Mouse (Mus musculus): ENCODE data around the gene Ndrg3. TPM values are rescaled to one million over a fixed set of nuclear protein-coding genes. Genes with fewer than 3 reads are reported as not detected.

Gene Ndrg3
- polyA plus RNA-seq (2015; fragmentation: Nextera tagmentation; extraction: Ambion mirVana): 43.2 and 49.7 TPM in 2 replicates

DNA sequence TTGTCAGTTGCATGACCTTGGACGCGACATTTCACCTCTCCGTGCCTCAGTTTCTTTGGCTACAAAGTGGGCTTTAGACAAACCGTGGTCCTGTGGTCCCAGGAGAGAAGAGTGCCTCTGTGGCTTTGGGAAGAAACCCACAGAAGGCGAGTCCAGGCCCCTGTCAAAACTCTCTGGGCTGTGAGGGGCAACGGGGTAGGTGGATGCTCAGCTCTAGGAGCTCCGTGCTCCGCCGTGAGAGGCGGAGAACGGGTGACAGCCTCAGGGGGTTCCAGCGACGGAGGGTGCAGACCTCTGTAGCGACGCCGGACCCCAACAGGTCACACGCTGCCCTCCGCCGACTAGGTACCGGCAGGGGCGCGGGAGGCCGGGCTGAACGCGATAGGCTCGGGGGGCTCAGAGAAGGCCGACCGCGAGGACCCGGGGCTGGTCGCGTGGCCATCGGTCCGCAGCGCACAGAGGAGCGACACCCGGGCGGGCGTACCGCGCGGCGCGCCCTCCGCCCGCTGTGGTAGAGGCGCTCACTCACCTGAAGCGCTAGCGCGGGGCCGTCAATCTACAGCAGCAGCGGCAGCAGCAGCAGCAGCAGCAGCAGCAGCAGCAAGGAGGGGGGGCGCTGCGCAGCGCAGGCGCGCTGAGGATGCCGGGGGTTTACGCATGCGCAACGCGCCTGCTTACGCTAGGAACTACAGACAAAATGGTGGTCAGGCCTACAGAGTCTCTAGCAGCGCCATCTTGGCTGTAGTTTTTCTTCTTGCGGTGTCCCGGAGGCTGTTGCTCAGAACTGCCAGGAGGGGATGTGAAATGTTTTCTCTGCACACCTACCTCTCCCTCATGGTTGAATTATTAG lies at the start of gene Ndrg3:
Ndrg3 (minus strand) TSS at position 587 of the 850 bp plus-strand sequence.
- ATAC-seq (ENCODE audit: borderline replicate concordance, extremely low read depth, low FRiP score, low TSS enrichment): peak; percentile 97

DNA sequence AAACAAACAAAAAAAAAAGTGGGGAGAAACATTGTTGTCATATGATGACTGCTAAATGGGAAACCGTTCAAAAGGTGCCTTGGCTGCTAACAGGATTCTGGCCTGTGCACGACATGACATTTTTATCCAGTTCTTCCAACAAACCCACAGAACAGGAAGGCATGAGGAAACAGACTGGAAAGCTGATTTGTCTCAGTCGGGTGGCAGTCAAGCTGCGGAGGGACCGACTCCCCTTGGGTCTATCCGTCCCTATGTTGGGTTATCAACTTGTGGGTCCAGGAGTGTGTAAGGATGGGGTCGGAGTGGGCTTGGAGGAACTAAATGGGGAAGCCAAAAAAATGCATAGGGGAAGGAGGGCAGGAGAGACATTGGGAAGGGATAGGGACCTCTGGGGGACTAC lies 49.6 kb upstream of the Ndrg3 start:
- 74% methylated on average over 7 of the region's 7 CpGs for WGBS
- Histone ChIP-seq H3K36me3 (peaks cover 81% of the 10 kb centered on the region), H3K4me1 (peaks cover 11% of the 10 kb centered on the region), H3K27me3 (no peaks in the 10 kb centered on the region), H3K9ac (no peak overlapping the region), H3K4me2 (no peak overlapping the region), H3K4me3 (no peak overlapping the region), H3K27ac (no peak overlapping the region), H3K9me3 (no peaks in the 10 kb centered on the region)
- no peak for ATAC-seq (ENCODE audit: borderline replicate concordance, extremely low read depth, low FRiP score, low TSS enrichment)

More for the DNA sequence above, at the start of gene Ndrg3:
- Histone ChIP-seq H3K4me2 (peak within 1 kb of the TSS; percentile 94), H3K36me3 (peaks cover 27% of the 10 kb centered on the region), H3K4me3 (peak within 1 kb of the TSS; percentile 97), H3K9me3 (no peaks in the 10 kb centered on the region), H3K27me3 (no peaks in the 10 kb centered on the region), H3K9ac (peak within 1 kb of the TSS; percentile 93), H3K27ac (peak within 1 kb of the TSS; percentile 70), H3K4me1 (peaks cover 21% of the 10 kb centered on the region)
- WGBS: under 1% methylated on average over 66 of the region's 66 CpGs

DNA sequence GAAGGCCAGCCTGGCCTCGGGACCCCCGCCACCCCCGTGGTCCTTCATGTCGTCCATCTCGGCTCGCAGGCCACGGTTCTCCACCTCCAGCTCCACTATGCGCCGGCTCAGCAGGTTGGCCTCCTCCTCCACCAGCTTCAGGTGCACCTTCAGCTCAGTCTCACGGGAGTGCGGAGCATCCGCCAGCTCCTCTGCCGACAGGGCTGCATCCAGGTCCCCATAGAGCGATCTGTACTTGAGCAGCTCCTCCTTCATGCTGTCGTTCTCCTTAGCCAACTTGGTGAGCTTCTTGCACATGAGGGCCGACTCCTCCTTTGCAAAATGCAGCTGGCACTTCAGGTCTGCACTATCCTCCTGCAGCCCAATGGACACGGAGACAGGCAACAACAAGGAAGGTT lies 48.8 kb upstream of the Ndrg3 start:
- Histone ChIP-seq H3K9me3 (no peaks in the 10 kb centered on the region), H3K27me3 (no peaks in the 10 kb centered on the region), H3K4me2 (no peak overlapping the region), H3K36me3 (peaks cover 77% of the 10 kb centered on the region), H3K9ac (no peak overlapping the region), H3K4me1 (peaks cover 11% of the 10 kb centered on the region), H3K4me3 (no peak overlapping the region), H3K27ac (peak overlapping the region; percentile 62)
- WGBS: 72% methylated on average over 17 of the region's 17 CpGs
- 0 out of 2 replicates have a peak, but pooled peaks have one; percentile 5 for ATAC-seq (ENCODE audit: borderline replicate concordance, extremely low read depth, low FRiP score, low TSS enrichment)

DNA sequence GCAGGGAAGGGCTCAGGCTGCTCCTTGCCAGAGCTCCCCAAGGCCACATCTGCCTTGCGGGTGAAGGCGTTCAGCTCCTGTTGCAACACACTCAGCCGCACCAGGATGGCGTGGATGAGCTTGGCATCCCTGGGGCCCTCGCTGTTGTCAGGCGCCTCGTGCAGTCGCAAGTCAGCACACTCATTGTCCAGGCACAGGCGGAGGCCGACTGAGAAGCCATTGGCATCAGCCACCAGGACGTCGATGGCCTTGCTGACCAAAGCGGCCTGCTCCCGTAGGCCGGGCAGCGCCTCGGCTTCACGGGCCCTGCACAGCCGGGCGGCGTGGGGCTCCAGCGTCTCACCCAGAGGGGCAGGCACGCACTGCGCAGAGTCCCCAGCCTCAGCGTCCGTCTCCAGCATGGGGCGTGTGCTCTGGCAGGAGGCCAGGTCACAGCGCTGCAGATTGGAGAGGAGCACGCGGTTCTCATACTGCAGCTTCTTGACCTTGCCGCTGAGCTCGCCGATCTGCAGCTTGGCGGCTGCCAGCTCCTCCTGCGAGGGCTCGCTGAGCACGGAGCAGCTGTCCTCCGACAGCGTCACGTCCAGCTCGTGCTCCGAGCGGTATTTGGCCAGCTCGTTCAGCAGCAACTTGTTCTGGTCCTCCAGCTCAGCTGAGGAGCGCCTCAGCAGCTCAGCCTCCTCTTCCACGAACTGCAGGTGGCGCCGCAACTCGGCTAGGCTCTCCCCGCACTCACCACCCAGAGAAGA lies 48.2 kb upstream of the Ndrg3 start:
- Histone ChIP-seq H3K36me3 (peaks cover 77% of the 10 kb centered on the region), H3K9me3 (no peaks in the 10 kb centered on the region), H3K4me1 (peaks cover 11% of the 10 kb centered on the region), H3K27ac (peak overlapping the region; percentile 62), H3K9ac (no peak overlapping the region), H3K4me3 (no peak overlapping the region), H3K27me3 (no peaks in the 10 kb centered on the region), H3K4me2 (no peak overlapping the region)
- ATAC-seq (ENCODE audit: borderline replicate concordance, extremely low read depth, low FRiP score, low TSS enrichment): peak; percentile 93
- 60% methylated on average over 50 of the region's 50 CpGs for WGBS

DNA sequence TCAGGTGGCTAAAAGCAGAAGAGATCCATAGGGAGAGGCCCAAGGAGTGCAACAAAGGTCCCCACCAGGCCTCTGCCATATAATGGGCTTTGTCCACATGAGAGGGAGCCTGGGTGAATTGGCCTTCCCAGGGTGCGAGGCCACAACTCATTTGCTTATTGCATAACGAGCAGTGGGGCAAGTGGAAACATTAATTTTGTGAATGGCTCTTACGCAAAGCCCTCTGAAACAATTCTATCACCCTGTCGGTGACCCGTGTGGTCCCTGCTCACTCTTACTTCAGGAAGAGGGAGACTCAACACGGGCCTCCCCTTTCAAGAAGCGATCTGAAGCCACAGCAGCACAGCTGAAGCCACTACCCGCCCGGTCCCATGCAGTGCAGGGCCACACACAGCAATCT lies 45.4 kb upstream of the Ndrg3 start:
- Histone ChIP-seq H3K27me3 (no peaks in the 10 kb centered on the region), H3K4me2 (no peak overlapping the region), H3K4me1 (peaks cover 11% of the 10 kb centered on the region), H3K9me3 (no peaks in the 10 kb centered on the region), H3K27ac (no peak overlapping the region), H3K9ac (no peak overlapping the region), H3K36me3 (peaks cover 80% of the 10 kb centered on the region), H3K4me3 (no peak overlapping the region)
- no peak for ATAC-seq (ENCODE audit: borderline replicate concordance, extremely low read depth, low FRiP score, low TSS enrichment)
- 82% methylated on average over 9 of the region's 9 CpGs for WGBS

DNA sequence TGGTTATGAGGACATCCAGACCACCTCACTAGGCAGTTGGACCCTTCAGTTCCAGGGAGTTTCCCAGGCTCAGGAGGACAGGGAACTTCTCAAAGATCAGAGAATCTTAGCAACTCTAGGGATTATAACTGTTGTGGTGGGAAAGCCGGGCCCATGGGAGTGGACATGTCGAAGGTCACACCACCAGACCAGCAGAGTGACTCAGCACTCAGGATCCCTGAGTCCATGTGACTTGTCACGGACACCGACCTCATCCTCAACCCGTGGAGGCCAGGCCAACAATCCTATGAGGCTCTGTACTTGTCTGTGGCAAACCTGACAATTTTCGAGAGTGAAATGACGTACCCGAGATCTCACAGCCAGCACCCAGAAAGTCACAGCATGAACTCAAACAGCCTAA lies 44.5 kb upstream of the Ndrg3 start:
- peaks cover 80% of the 10 kb centered on the region for H3K36me3 ChIP-seq
- no peak for ATAC-seq (ENCODE audit: borderline replicate concordance, extremely low read depth, low FRiP score, low TSS enrichment)

DNA sequence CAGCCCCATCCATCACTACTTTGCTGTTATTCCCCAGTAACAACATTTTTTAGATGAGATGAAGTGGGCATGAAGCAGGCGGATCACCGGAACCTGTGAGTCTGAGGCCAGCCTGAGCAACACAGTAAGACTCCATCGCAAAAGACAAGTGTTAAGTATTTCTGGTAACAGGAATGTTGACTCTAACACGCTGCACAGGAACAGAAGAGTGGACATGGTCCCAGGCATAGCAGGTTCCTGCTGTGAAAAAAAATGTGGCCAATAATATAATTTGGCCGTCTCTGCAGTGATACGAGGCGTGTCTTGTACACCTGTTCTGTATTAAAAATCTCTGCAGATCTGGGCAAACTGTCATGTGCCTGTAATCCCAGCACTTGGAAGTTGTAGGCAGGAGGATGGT lies 43.5 kb upstream of the Ndrg3 start:
- no peak for ATAC-seq (ENCODE audit: borderline replicate concordance, extremely low read depth, low FRiP score, low TSS enrichment)
- Histone ChIP-seq H3K4me2 (no peak overlapping the region), H3K4me3 (no peak overlapping the region), H3K4me1 (peaks cover 5% of the 10 kb centered on the region), H3K9me3 (no peaks in the 10 kb centered on the region), H3K27me3 (no peaks in the 10 kb centered on the region), H3K36me3 (peaks cover 75% of the 10 kb centered on the region), H3K9ac (no peak overlapping the region), H3K27ac (no peak overlapping the region)
- WGBS: 88% methylated on average over 7 of the region's 7 CpGs

More for the DNA sequence above, 44.5 kb upstream of the Ndrg3 start:
- Histone ChIP-seq H3K4me3 (no peak overlapping the region), H3K4me1 (peaks cover 11% of the 10 kb centered on the region), H3K4me2 (no peak overlapping the region), H3K27me3 (no peaks in the 10 kb centered on the region), H3K9ac (no peak overlapping the region), H3K27ac (no peak overlapping the region), H3K9me3 (no peaks in the 10 kb centered on the region)
- WGBS: 87% methylated on average over 8 of the region's 8 CpGs

DNA sequence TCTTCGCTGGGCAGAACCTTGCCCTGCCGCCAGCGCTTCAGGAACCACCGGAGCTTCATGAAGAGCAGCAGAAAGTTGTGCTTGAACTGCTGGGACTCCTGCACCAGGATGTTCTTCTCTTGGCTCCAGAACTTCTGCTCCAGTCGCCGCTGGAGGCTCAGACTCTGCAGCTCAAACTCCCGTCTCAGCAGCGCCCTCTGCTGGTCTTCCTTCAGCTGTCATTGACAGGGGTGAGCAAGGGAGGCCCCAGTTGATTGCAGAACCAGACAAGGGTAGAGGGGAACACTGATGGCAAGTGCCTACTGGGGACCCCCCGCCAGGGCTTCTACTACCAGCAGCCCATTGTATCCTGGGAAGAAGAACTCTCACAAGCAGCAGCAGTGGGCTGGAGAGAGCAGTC lies 38.9 kb upstream of the Ndrg3 start:
- Histone ChIP-seq H3K27ac (no peak overlapping the region), H3K4me3 (no peak overlapping the region), H3K36me3 (peaks cover 82% of the 10 kb centered on the region), H3K9me3 (no peaks in the 10 kb centered on the region), H3K4me2 (no peak overlapping the region), H3K9ac (no peak overlapping the region), H3K4me1 (no peaks in the 10 kb centered on the region), H3K27me3 (no peaks in the 10 kb centered on the region)
- WGBS: 44% methylated on average over 9 of the region's 9 CpGs
- ATAC-seq (ENCODE audit: borderline replicate concordance, extremely low read depth, low FRiP score, low TSS enrichment): 0 out of 2 replicates have a peak, but pooled peaks have one; percentile 21

DNA sequence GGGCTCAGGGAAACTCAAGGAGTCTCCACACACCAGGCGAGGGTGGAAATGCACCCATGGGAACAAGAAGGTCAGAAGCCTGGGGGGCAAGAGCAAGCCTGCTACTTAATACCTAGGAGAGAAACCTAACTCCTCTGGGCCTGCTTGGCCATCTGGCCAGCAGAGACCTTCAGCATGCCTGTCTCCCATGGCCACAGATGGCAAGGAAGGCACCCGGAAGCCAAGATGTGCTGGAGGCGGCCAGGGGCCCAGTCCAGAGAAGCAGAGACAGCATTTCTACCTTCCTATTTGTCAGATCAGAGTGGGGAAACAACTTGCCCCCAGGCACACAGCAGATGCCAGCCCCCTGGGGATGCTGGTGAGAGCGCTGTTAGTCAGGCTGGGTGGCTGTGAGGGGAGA lies 36.4 kb upstream of the Ndrg3 start:
- H3K27ac ChIP-seq: no peak overlapping the region
- no peaks in the 10 kb centered on the region for H3K4me1 ChIP-seq
- no peaks in the 10 kb centered on the region for H3K27me3 ChIP-seq
- H3K9me3 ChIP-seq: no peaks in the 10 kb centered on the region
- no peak for ATAC-seq (ENCODE audit: borderline replicate concordance, extremely low read depth, low FRiP score, low TSS enrichment)
- H3K4me3 ChIP-seq: no peak overlapping the region
- WGBS: 97% methylated on average over 4 of the region's 4 CpGs
- H3K36me3 ChIP-seq: peaks cover 88% of the 10 kb centered on the region
- no peak overlapping the region for H3K9ac ChIP-seq
- no peak overlapping the region for H3K4me2 ChIP-seq

DNA sequence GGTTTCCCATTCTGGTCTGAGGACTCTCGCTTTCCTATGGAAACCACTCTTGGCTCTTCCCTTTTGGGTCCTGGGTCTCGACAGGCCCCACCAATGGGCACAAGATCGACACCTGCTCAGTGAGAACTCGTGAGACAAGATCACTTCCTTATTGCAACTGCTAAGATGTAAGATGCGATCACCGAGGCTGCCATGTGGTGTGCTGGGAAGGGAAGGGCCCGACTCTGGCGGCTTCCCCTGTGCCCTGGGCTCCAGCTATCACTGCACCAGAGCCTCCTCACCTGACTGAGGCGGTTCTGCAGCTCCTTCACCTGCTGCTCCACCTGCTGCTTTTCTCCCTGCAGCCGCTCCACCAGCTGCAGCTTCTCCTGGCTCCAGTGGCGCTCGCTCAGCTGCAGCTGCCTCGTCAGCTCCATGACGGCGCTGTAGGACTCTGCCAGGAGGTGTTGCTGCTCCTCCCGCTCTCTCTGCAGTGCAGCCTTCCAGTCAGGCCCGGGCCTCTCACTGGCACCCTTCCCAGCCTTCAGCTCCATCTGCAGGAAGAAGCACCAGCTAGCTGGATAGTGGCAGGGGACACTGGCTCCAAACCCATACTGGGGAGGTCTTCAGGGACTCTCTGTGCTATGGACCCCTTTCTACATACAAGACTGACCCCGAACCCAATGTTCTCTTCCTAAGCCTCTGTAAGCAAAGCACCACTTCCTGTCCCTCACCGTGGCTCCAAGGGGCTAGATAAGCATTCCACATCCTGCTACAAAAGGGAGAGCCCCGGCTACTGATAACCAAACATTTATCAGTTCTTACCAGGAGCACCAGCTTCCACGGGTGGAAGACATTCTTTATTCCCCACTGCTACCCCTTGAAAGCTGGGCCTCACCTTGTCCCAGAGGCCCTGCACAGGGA lies 35.5 kb upstream of the Ndrg3 start:
- no peak overlapping the region for H3K4me2 ChIP-seq
- H3K4me1 ChIP-seq: no peaks in the 10 kb centered on the region
- 83% methylated on average over 21 of the region's 21 CpGs for WGBS
- H3K36me3 ChIP-seq: peaks cover 88% of the 10 kb centered on the region
- no peak overlapping the region for H3K4me3 ChIP-seq
- no peaks in the 10 kb centered on the region for H3K27me3 ChIP-seq
- H3K27ac ChIP-seq: no peak overlapping the region
- H3K9ac ChIP-seq: no peak overlapping the region
- no peaks in the 10 kb centered on the region for H3K9me3 ChIP-seq
- ATAC-seq (ENCODE audit: borderline replicate concordance, extremely low read depth, low FRiP score, low TSS enrichment): peak; percentile 23; the same call in 1 of the 2 replicates

DNA sequence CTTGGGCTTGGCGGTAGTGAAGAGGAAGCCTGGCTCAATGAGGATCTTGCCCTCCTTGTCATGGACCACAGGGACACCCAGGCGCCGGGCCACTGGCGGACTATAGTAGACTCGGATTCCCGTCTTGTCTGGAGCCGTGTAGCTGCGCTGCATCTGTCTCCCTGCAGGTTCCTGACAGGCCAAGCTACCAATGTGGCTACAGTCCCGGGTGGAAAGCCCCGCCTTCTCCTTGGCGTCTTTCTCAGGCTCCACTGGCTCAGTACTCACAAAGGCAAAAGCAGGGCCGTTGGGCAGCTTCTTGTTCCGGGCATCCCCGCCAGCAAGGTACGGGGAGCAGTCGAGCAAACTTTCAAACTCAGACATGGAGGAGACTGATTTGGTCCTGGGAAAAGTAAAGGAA lies 29.3 kb upstream of the Ndrg3 start:
- no peak overlapping the region for H3K27ac ChIP-seq
- no peak for ATAC-seq (ENCODE audit: borderline replicate concordance, extremely low read depth, low FRiP score, low TSS enrichment)
- no peaks in the 10 kb centered on the region for H3K9me3 ChIP-seq
- no peaks in the 10 kb centered on the region for H3K4me1 ChIP-seq
- no peak overlapping the region for H3K4me2 ChIP-seq
- H3K27me3 ChIP-seq: no peaks in the 10 kb centered on the region
- whole genome bisulfite sequencing: 92% methylated on average over 16 of the region's 16 CpGs
- H3K4me3 ChIP-seq: no peak overlapping the region
- H3K36me3 ChIP-seq: peaks cover 96% of the 10 kb centered on the region
- no peak overlapping the region for H3K9ac ChIP-seq
